Mouse (Mus musculus): ENCODE results near the gene Mgat4b. TPM values are rescaled to one million over a fixed set of nuclear protein-coding genes. Genes with fewer than 3 reads are reported as not detected.
A peak's percentile ranks its signal among the peaks of the same experiment; 100 is the strongest.

The Mgat4b gene
- total RNA-seq, 2 experiments from 2014 or later, result 66.4 to 76.3 TPM

GRCm38 (mm10) chr11:50238324-50238723 lies 27.6 kb downstream of the Mgat4b start, which contains the start of gene Ltc4s:
Ltc4s (minus strand) TSS chr11:50238616.
- no peak for DNase-seq (ENCODE audit: low spot score in 2 of 2)
- intact Hi-C loops (cut with DNase I), result loop anchor here (5.0 kb wide), 1 partner anchor 124 kb away; no protein-coding TSS in a partner anchor

GRCm38 (mm10) chr11:50238821-50239791 lies 28.4 kb downstream of the Mgat4b start:
- no peak for DNase-seq (ENCODE audit: low spot score in 2 of 2)

GRCm38 (mm10) chr11:50240235-50240911 lies 29.7 kb downstream of the Mgat4b start:
- DNase-seq (ENCODE audit: low spot score in 2 of 2), result no peak

More at GRCm38 (mm10) chr11:50238821-50239791, 28.4 kb downstream of the Mgat4b start:
- intact Hi-C loops (cut with DNase I), result loop anchor here (5.0 kb wide), 1 partner anchor 123 kb away; no protein-coding TSS in a partner anchor

GRCm38 (mm10) chr11:50243926-50244325 lies 33.2 kb downstream of the Mgat4b start:
- intact Hi-C loops (cut with DNase I), result no loop called here
- DNase-seq (ENCODE audit: low spot score in 2 of 2), result peak in 1 of 2 experiments; percentile 20

More at GRCm38 (mm10) chr11:50240235-50240911, 29.7 kb downstream of the Mgat4b start:
- intact Hi-C loops (cut with DNase I), result no loop called here

- no peak for DNase-seq (ENCODE audit: low spot score in 2 of 2)
- intact Hi-C loops (cut with DNase I), result no loop called here
Observed at GRCm38 (mm10) chr11:50245269-50245668, 34.6 kb downstream of the Mgat4b start.

GRCm38 (mm10) chr11:50248473-50249171 lies 37.9 kb downstream of the Mgat4b start:
- intact Hi-C loops (cut with DNase I), result no loop called here
- DNase-seq (ENCODE audit: low spot score in 2 of 2), result peak in 1 of 2 experiments; percentile 35

- intact Hi-C loops (cut with DNase I), result no loop called here
- DNase-seq (ENCODE audit: low spot score in 2 of 2), result no peak
Observed at GRCm38 (mm10) chr11:50252166-50252565, 41.5 kb downstream of the Mgat4b start.

- no peak for DNase-seq (ENCODE audit: low spot score in 2 of 2)
Observed at GRCm38 (mm10) chr11:50252684-50253265, 42.1 kb downstream of the Mgat4b start.

GRCm38 (mm10) chr11:50253393-50253792 lies 42.7 kb downstream of the Mgat4b start:
- intact Hi-C loops (cut with DNase I), result no loop called here

More at GRCm38 (mm10) chr11:50252684-50253265, 42.1 kb downstream of the Mgat4b start:
- intact Hi-C loops (cut with DNase I), result no loop called here

GRCm38 (mm10) chr11:50254010-50254580 lies 43.4 kb downstream of the Mgat4b start:
- intact Hi-C loops (cut with DNase I), result no loop called here
- DNase-seq (ENCODE audit: low spot score in 2 of 2), result peak; percentile 82 to 96

More at GRCm38 (mm10) chr11:50253393-50253792, 42.7 kb downstream of the Mgat4b start:
- no peak for DNase-seq (ENCODE audit: low spot score in 2 of 2)

GRCm38 (mm10) chr11:50256615-50257014 lies 45.9 kb downstream of the Mgat4b start:
- DNase-seq (ENCODE audit: low spot score in 2 of 2), result peak in 1 of 2 experiments; percentile 72
- intact Hi-C loops (cut with DNase I), result no loop called here

- peak in 1 of 2 experiments; percentile 87 for DNase-seq (ENCODE audit: low spot score in 2 of 2)
- intact Hi-C loops (cut with DNase I), result no loop called here
Observed at GRCm38 (mm10) chr11:50258310-50258709, 47.6 kb downstream of the Mgat4b start.

GRCm38 (mm10) chr11:50262020-50262419 lies 51.3 kb downstream of the Mgat4b start:
- no peak for DNase-seq (ENCODE audit: low spot score in 2 of 2)
- intact Hi-C loops (cut with DNase I), result no loop called here

- intact Hi-C loops (cut with DNase I), result no loop called here
- no peak for DNase-seq (ENCODE audit: low spot score in 2 of 2)
Observed at GRCm38 (mm10) chr11:50263198-50263597, 52.5 kb downstream of the Mgat4b start.

GRCm38 (mm10) chr11:50265931-50266330 lies 55.2 kb downstream of the Mgat4b start:
- intact Hi-C loops (cut with DNase I), result no loop called here
- DNase-seq (ENCODE audit: low spot score in 2 of 2), result no peak

GRCm38 (mm10) chr11:50266997-50267396 lies 56.3 kb downstream of the Mgat4b start:
- DNase-seq (ENCODE audit: low spot score in 2 of 2), result no peak
- intact Hi-C loops (cut with DNase I), result no loop called here

- intact Hi-C loops (cut with DNase I), result no loop called here
Observed at GRCm38 (mm10) chr11:50269163-50269562, 58.5 kb downstream of the Mgat4b start.

GRCm38 (mm10) chr11:50269885-50270284 lies 59.2 kb downstream of the Mgat4b start:
- intact Hi-C loops (cut with DNase I), result no loop called here
- DNase-seq (ENCODE audit: low spot score in 2 of 2), result no peak

More at GRCm38 (mm10) chr11:50269163-50269562, 58.5 kb downstream of the Mgat4b start:
- no peak for DNase-seq (ENCODE audit: low spot score in 2 of 2)

GRCm38 (mm10) chr11:50272819-50273218 lies 62.1 kb downstream of the Mgat4b start:
- no peak for DNase-seq (ENCODE audit: low spot score in 2 of 2)
- intact Hi-C loops (cut with DNase I), result no loop called here

All from left cerebral cortex, postnatal 25 days (tissue).